Mouse (Mus musculus): ENCODE results near the gene Dclk3.

The Dclk3 gene

GRCm38 (mm10) chr9:111438904-111439835 lies at the start of gene Dclk3:
TSS of gene Dclk3 (plus strand) at chr9:111439081.
- H3K4me1 ChIP-seq (replicated peaks; ENCODE audit: low read depth, low read length): peaks cover 3% of the 10 kb centered on the region

GRCm38 (mm10) chr9:111390016-111390415 lies 48.9 kb upstream of the Dclk3 start:
- peaks cover 14% of the 10 kb centered on the region for H3K4me1 ChIP-seq (replicated peaks; ENCODE audit: low read depth, low read length)
- peaks cover 42% of the 10 kb centered on the region for H3K27me3 ChIP-seq (ENCODE audit: insufficient read depth, low read length)
- H3K4me3 ChIP-seq (replicated peaks; ENCODE audit: low read length): no peak overlapping the region
- H3K36me3 ChIP-seq (ENCODE audit: insufficient read depth, low read length): no peaks in the 10 kb centered on the region
- TF ChIP-seq NANOG (IDR thresholded peaks at IDR 0.05; ENCODE audit: borderline replicate concordance, low read length) (no peak), POU5F1 (IDR thresholded peaks at IDR 0.05; ENCODE audit: borderline replicate concordance, low read length) (no peak), CTCF (conservative IDR thresholded peaks at IDR 0.05; ENCODE audit: low read length) (no peak)
- H3K9me3 ChIP-seq (ENCODE audit: low read length): no peaks in the 10 kb centered on the region

More at GRCm38 (mm10) chr9:111438904-111439835, at the start of gene Dclk3:
- Histone ChIP-seq H3K9me3 (ENCODE audit: low read length) (no peaks in the 10 kb centered on the region), H3K27me3 (ENCODE audit: insufficient read depth, low read length) (peaks cover 49% of the 10 kb centered on the region), H3K4me3 (replicated peaks; ENCODE audit: low read length) (peak within 1 kb of the TSS; percentile 72), H3K36me3 (ENCODE audit: insufficient read depth, low read length) (no peaks in the 10 kb centered on the region)
- no peak for TF ChIP-seq NANOG (IDR thresholded peaks at IDR 0.05; ENCODE audit: borderline replicate concordance, low read length)
- no peak for TF ChIP-seq CTCF (conservative IDR thresholded peaks at IDR 0.05; ENCODE audit: low read length)
- TF ChIP-seq POU5F1 (IDR thresholded peaks at IDR 0.05; ENCODE audit: borderline replicate concordance, low read length): no peak

DNA sequence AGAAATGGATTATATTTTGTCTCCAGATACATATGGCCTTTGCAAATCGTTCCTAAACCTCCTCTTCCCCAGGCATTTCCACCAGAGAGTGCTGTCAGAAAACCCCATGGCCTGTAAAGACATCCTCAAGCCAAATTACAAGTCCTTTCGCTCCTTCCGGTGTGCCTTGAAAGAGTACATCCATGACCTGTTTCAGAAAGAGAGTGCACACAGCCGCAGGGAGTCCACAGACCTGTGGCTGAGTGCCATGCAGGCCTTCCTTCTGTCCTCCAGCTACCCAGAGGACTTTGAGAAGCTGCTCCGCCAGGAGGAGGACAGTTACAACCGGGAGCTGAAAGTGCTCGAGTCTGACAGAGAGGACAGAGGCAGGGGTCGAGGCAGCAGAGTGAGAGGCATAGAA lies 47.8 kb upstream of the Dclk3 start:
- peaks cover 42% of the 10 kb centered on the region for H3K27me3 ChIP-seq (ENCODE audit: insufficient read depth, low read length)
- H3K4me3 ChIP-seq (replicated peaks; ENCODE audit: low read length): no peak overlapping the region
- H3K9me3 ChIP-seq (ENCODE audit: low read length): no peaks in the 10 kb centered on the region
- no peaks in the 10 kb centered on the region for H3K36me3 ChIP-seq (ENCODE audit: insufficient read depth, low read length)
- peaks cover 14% of the 10 kb centered on the region for H3K4me1 ChIP-seq (replicated peaks; ENCODE audit: low read depth, low read length)
- TF ChIP-seq NANOG (IDR thresholded peaks at IDR 0.05; ENCODE audit: borderline replicate concordance, low read length) (no peak), CTCF (conservative IDR thresholded peaks at IDR 0.05; ENCODE audit: low read length) (no peak), POU5F1 (IDR thresholded peaks at IDR 0.05; ENCODE audit: borderline replicate concordance, low read length) (no peak)

DNA sequence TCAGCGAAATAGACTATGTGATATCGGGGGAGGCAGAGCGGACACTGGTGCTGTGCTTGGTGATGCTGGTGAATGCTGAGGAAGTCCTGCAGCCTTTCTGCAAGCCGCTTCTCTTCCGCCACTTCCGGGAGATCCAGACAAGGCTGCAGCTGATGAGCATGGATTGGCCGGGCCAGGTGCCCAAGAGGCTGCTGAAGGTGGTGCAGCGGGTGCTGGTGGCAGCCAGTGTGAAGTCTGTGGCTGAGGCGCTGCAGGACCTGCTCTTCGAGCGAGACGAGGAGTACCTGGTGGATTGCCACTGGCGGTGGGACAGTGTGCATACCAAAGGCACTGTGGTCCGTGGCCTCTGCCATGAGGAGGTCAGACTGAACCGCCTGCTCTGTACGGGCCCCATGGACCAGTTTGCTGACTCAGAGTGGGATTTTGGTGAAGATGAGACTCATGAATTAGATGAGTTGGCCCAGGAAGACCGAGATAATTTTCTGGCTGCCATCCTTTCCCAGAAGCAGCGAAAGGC lies 46.9 kb upstream of the Dclk3 start:
- Histone ChIP-seq H3K27me3 (ENCODE audit: insufficient read depth, low read length) (peaks cover 48% of the 10 kb centered on the region), H3K36me3 (ENCODE audit: insufficient read depth, low read length) (no peaks in the 10 kb centered on the region), H3K4me1 (replicated peaks; ENCODE audit: low read depth, low read length) (peaks cover 14% of the 10 kb centered on the region), H3K9me3 (ENCODE audit: low read length) (no peaks in the 10 kb centered on the region), H3K4me3 (replicated peaks; ENCODE audit: low read length) (peak overlapping the region; percentile 68)
- TF ChIP-seq CTCF (conservative IDR thresholded peaks at IDR 0.05; ENCODE audit: low read length) (0 out of 2 replicates have a peak, but pooled peaks have one; percentile 6), POU5F1 (IDR thresholded peaks at IDR 0.05; ENCODE audit: borderline replicate concordance, low read length) (no peak), NANOG (IDR thresholded peaks at IDR 0.05; ENCODE audit: borderline replicate concordance, low read length) (no peak)

GRCm38 (mm10) chr9:111395265-111395664 lies 43.6 kb upstream of the Dclk3 start:
- Histone ChIP-seq H3K27me3 (ENCODE audit: insufficient read depth, low read length) (peaks cover 44% of the 10 kb centered on the region), H3K36me3 (ENCODE audit: insufficient read depth, low read length) (no peaks in the 10 kb centered on the region), H3K4me3 (replicated peaks; ENCODE audit: low read length) (no peak overlapping the region), H3K9me3 (ENCODE audit: low read length) (no peaks in the 10 kb centered on the region), H3K4me1 (replicated peaks; ENCODE audit: low read depth, low read length) (peaks cover 14% of the 10 kb centered on the region)
- no peak for TF ChIP-seq NANOG (IDR thresholded peaks at IDR 0.05; ENCODE audit: borderline replicate concordance, low read length)
- TF ChIP-seq CTCF (conservative IDR thresholded peaks at IDR 0.05; ENCODE audit: low read length): no peak
- TF ChIP-seq POU5F1 (IDR thresholded peaks at IDR 0.05; ENCODE audit: borderline replicate concordance, low read length): no peak

DNA sequence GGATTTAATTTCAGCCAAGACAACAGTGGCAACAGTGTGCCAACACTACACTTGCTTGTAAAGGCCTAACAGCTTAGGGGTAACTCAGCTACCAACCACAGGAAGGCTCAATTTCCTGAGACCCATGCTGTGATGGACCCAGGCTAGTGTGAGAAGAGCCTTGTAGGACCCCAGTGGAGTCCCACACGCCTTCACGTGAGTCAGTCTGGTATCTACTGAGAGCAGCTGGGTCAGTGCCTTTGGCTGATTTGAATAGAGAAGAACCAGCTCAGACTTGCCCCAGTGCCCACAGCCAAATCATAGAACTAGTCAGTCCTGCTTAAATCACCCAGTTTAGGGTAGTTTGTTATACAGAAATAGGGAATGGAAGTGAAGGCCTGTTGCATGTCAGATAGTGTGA lies 40.8 kb upstream of the Dclk3 start:
- TF ChIP-seq NANOG (IDR thresholded peaks at IDR 0.05; ENCODE audit: borderline replicate concordance, low read length) (no peak), CTCF (conservative IDR thresholded peaks at IDR 0.05; ENCODE audit: low read length) (no peak), POU5F1 (IDR thresholded peaks at IDR 0.05; ENCODE audit: borderline replicate concordance, low read length) (no peak)
- Histone ChIP-seq H3K4me3 (replicated peaks; ENCODE audit: low read length) (no peak overlapping the region), H3K9me3 (ENCODE audit: low read length) (no peaks in the 10 kb centered on the region), H3K27me3 (ENCODE audit: insufficient read depth, low read length) (peaks cover 17% of the 10 kb centered on the region), H3K36me3 (ENCODE audit: insufficient read depth, low read length) (no peaks in the 10 kb centered on the region), H3K4me1 (replicated peaks; ENCODE audit: low read depth, low read length) (no peaks in the 10 kb centered on the region)

- Histone ChIP-seq H3K9me3 (ENCODE audit: low read length) (no peaks in the 10 kb centered on the region), H3K4me3 (replicated peaks; ENCODE audit: low read length) (no peak overlapping the region), H3K27me3 (ENCODE audit: insufficient read depth, low read length) (peaks cover 6% of the 10 kb centered on the region; the same call in 1 of the 2 replicates), H3K36me3 (ENCODE audit: insufficient read depth, low read length) (no peaks in the 10 kb centered on the region), H3K4me1 (replicated peaks; ENCODE audit: low read depth, low read length) (no peaks in the 10 kb centered on the region)
- TF ChIP-seq POU5F1 (IDR thresholded peaks at IDR 0.05; ENCODE audit: borderline replicate concordance, low read length) (no peak), NANOG (IDR thresholded peaks at IDR 0.05; ENCODE audit: borderline replicate concordance, low read length) (no peak), CTCF (conservative IDR thresholded peaks at IDR 0.05; ENCODE audit: low read length) (no peak)
These were observed 38.8 kb upstream of the Dclk3 start for GRCm38 (mm10) chr9:111400089-111400488.

- no peak for TF ChIP-seq NANOG (IDR thresholded peaks at IDR 0.05; ENCODE audit: borderline replicate concordance, low read length)
- Histone ChIP-seq H3K9me3 (ENCODE audit: low read length) (no peaks in the 10 kb centered on the region), H3K36me3 (ENCODE audit: insufficient read depth, low read length) (no peaks in the 10 kb centered on the region), H3K4me3 (replicated peaks; ENCODE audit: low read length) (no peak overlapping the region), H3K27me3 (ENCODE audit: insufficient read depth, low read length) (no peaks in the 10 kb centered on the region), H3K4me1 (replicated peaks; ENCODE audit: low read depth, low read length) (no peaks in the 10 kb centered on the region)
These were observed 35.7 kb upstream of the Dclk3 start for GRCm38 (mm10) chr9:111403159-111403558.

All from E14TG2a.4 (cell line).